Mouse (Mus musculus) cerebellum, postnatal 36 days (tissue): ENCODE results near the gene Ssr3.

Experiments
- DNase-seq, 2 experiments: peaks; one replicate each; pipeline ENCODE4 v3.0.0; 2021 to 2022; ENCODE audit warnings: mixed read lengths in 2 of 2

Gene Ssr3

GRCm38 (mm10) chr3:65373594-65374182, 18.7 kb downstream of the Ssr3 start:
- DNase-seq: no peak

- DNase-seq: no peak
Observed at GRCm38 (mm10) chr3:65372552-65372951, 19.9 kb downstream of the Ssr3 start.

- no peak for DNase-seq
Observed at GRCm38 (mm10) chr3:65367944-65368343, 24.5 kb downstream of the Ssr3 start.

- no peak for DNase-seq
Observed at GRCm38 (mm10) chr3:65365921-65366710, 26.3 kb downstream of the Ssr3 start.

- no peak for DNase-seq
Observed at GRCm38 (mm10) chr3:65365184-65365583, 27.2 kb downstream of the Ssr3 start.

GRCm38 (mm10) chr3:65363438-65363837, 29.0 kb downstream of the Ssr3 start:
- DNase-seq: no peak

- no peak for DNase-seq
Observed at GRCm38 (mm10) chr3:65360163-65360969, 32.1 kb downstream of the Ssr3 start.

GRCm38 (mm10) chr3:65358841-65359240, 33.6 kb downstream of the Ssr3 start:
- DNase-seq: no peak

- DNase-seq: no peak
Observed at GRCm38 (mm10) chr3:65358275-65358674, 34.1 kb downstream of the Ssr3 start.

- DNase-seq: no peak
Observed at GRCm38 (mm10) chr3:65355479-65355878, 36.9 kb downstream of the Ssr3 start.

GRCm38 (mm10) chr3:65353263-65354037, 39.0 kb downstream of the Ssr3 start:
- no peak for DNase-seq

- no peak for DNase-seq
Observed at GRCm38 (mm10) chr3:65352278-65353127, 39.9 kb downstream of the Ssr3 start.

- DNase-seq: no peak
Observed at GRCm38 (mm10) chr3:65346176-65346575, 46.2 kb downstream of the Ssr3 start.

GRCm38 (mm10) chr3:65340173-65340951, 52.1 kb downstream of the Ssr3 start:
- no peak for DNase-seq

- no peak for DNase-seq
Observed at GRCm38 (mm10) chr3:65337835-65338464, 54.5 kb downstream of the Ssr3 start.
